Mouse (Mus musculus) liver, adult (tissue): ENCODE results near the gene Ifitm10.

Experiments
- GATA4 ChIP-seq: IDR thresholded peaks from 2 replicates; pipeline ENCODE4 v1.6.1; 2014; ENCODE audit warnings: mild to moderate bottlenecking, low read length; ENCODE audit not compliant: insufficient replicate concordance

Gene Ifitm10

DNA sequence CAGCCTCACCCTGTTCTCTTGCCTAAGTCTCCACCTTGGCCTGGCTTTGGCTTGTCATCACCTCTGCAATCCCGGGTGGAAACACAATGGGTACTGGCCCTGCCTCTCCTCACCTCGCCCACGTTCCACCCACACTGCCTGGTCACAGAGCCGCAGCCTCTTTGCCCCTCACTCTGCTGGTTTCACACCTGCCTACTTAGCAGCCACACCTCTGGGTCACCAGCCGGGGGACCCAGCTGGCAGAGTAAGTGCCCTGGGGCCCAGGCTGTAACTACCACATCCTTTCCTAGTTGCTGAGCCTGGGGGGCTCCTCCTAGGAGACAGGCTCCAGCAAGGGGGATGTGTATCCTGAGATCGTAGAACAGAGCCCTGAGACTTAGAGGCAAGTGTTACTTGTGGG is 5.6 kb upstream of the Ifitm10 start:
- no peak for TF ChIP-seq GATA4

DNA sequence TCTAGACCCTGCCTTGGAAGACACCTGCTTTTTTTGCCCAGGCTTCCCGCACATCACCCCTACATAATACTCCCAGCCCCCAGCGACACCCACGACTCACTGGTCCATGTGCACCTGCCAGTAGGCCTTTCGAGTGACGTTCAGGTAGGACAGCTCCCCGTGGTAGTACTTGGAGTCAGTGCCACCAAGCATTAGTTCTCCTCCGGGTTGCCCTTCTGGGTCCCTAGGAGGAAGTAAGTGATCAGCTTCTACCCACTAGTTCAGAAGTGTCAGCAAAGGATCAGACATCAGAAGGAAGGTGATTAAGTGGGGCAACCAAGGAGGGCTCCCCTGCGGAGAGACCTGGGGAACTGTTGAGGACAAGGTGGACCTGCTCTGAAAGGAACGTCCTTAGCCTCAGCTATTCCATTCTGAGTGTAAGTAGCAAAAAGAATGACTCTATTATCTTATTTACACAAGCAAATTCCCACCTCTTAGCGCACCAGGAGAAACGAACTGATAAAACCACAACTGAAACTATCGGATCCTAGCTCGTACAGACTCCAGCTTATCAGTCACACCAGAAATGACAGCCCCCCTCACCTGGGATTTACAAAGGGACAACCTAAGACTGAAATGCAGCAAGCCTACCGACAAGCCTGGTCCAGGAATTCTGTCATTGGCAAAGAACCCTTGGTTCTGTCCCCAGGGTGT is 3.8 kb upstream of the Ifitm10 start:
- no peak for TF ChIP-seq GATA4

DNA sequence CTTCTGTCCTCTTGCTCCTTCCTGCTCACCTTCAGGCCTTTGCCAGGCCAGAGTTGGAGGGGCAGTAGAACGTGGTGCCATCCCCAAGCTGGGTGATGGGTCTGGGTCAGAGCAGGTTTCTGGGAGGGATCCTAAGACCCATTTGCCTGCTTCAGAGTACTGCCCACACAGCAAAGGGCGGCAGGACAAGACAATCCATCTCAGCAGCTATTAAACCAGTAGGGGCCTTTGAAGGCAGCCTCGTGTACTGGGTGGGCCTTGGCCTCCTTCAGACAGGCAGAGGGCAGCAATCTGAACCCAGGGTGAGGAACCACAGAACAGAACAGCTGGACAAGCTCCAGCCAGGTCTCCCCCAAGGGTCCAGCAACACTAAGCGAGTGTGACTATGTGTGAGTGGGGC is 2.5 kb upstream of the Ifitm10 start:
- TF ChIP-seq GATA4 = no peak

DNA sequence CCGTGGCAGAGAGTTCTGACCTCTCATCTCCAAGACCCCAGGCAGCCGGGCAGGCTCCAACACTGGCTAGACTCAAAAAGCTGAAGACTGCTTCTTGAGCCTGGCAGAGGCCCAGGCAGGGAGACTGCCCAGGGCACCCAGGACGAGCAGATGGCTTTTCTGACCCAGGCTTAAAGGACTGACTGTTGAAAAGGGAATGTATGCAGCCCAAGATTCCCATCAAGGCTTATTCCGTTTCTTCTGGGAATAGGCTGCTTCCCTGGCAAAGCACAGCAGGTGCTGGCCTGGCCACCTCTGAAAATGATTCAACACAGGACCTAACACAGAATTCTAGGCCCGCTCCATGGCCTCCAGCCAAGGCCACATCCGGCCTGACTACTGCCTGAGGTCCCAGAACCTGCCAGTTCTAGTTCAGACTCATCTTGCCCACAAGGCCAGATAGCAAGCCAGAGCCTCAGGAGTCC is 1.7 kb upstream of the Ifitm10 start:
- no peak for TF ChIP-seq GATA4

DNA sequence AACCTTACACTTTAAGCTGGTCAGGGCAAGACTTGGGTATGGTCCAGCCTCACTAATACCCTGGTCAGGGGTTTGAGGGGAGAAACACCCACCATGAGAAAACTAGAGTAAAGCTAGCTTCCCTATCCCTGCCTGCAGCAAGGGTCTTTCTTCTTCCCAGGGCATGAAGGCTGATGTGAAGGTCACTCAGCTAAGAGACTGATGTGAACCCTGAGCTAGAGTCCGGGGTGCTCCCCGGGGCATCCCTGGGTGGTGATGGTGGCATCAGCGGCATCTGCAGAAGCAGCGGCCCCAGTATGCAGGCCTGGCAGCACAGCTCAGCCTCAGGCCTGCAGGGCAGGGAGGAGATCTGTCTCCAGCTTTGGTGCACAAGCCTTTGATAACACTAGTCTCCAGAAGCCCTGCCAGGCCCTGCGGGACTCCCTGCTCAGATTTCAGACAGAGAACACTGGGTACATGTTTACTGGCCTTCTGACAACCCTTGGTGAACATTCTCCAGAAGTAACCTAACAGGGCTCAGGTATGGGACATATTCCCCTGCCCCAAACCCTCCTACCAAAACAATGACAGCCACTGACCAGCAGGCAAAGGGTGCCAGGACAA is 961 bp upstream of the Ifitm10 start:
- TF ChIP-seq GATA4 = no peak

DNA sequence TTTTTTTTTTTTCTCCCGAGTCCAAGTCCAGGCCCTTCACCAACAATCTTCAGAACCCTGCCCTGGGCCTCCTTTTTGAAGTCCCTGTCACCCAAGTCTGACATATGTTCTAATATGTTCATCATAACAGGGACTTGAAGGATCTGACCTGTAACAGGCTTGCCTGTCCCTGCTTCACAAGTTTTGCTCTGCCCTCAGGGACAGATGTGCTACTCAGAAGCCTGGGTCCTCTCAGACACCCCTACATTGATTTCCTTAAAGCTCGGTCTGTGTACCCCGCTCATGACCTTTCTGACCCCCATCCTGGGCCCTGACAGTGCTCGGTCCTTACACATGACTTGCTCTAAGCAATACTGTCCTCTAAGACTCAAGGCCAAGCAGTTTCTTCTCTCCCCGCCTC is 514 bp downstream of the Ifitm10 start:
- no peak for TF ChIP-seq GATA4

DNA sequence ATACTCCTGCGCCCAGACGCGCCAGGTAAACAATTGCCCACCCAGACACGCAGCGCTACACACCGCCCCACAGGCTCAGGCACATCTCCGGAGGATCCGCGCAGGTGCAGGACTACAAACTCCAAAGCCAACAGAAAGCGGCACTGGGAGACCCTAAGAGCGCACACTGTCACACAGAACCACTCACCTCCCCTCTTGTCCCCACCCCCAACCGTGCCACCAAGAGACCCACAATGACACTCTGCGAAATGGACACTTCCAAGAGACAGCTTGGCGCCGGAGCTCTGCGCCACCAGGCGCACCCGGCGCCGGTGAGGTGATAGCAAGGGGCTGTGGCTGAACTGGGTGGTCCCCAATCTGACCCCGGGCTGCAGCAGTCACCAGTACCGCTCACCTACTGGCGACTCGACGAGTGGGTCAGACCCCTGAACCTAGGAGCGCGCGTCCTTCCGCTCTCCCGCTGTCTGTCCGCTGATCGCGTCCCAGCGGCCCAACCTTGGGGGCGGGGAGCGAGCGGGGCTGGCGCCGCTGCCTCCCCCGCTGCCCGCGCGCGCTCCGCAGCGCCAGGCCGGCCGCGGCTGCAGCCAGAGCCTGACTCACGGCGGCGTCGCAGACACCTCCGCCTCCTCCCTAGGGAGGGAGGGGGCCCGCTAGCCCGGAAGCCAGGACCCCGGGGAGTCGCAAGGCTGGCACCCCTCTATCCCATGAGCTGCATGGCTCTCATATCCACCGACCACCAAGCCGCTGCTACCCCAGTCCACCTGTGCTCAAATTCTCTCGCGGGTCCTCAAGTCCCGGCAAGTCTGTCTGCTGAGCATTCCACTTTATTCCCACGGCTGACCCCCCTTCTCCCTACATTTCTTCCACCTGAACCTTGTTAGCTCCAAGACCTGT is 1.5 kb downstream of the Ifitm10 start:
- peak; percentile 33; the same call in 1 of the 2 replicates for TF ChIP-seq GATA4

DNA sequence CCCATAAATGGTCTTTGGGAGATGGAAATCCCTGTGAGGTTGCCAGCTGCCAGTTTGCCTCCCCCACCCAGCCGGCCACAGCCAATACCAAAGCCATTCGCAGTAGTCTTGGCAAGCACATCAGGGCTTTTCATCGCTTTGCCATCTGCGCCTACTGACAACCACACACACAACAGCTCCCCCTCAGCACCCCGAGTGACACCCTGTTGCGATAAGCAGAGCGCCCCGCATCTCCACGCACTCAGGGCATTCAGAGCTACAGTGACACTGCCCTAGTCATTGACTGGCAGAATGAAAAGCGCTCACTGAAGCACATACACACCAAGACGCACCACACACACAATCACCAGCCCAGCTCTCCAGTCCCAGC is 2.2 kb downstream of the Ifitm10 start:
- no peak for TF ChIP-seq GATA4

DNA sequence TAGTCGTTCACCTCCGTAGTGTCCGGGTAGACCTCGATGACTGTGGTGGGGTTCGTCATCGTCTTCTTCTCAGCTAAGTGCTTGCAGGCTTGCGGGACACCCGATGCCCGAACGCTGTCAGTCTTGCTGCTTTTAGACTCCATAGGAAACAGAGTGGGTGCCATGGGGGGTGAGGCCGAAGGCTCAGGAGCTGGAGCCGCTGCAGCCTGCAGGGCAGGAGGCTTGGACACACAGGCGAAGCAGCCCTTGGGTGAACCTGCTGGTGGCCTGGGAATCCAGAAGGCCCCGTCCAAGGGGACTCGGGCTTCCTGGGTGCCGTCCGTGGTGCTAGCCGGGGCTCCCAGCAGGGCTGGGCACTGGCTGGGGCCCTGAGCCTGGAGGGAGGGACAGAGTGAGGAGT is 2.6 kb downstream of the Ifitm10 start:
- no peak for TF ChIP-seq GATA4

DNA sequence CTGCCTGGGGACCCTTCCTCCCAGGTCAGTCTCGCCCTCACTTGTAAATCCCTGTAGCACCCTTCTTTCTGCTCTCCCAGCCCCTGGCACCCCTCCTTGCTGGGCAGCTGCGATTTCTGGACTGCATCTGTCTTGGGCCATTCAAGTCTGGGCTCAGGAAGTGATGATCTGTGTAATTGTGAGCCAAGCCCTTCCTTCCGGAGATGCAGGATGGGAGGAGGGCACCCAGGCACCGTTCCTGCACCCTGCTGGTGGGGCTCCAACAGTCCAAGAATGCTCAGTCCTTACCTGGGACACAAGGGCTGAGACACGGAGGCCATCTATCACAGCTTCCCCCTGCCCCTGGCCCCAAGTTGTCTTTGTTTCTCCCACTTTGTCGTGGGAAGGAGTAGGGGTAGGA is 3.7 kb downstream of the Ifitm10 start:
- TF ChIP-seq GATA4 = no peak

DNA sequence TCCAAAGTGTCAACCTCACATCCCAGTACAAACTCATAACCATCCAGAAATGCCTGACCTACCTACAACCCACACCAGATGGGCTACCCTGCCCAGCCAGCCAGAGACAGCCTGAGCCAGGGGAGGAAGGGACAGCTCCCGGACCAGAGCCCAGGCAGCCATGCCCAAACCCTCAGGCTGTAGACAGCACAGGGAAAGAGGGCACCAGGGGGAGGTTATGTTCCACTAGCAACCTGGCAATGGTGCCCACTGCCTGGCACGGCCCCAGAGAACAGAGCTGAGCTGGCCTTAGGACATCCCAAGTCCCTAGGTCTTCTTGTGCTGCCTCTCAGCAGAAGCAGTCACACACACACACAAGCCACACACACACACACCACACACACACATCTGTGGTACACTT is 4.7 kb downstream of the Ifitm10 start:
- TF ChIP-seq GATA4 = no peak

DNA sequence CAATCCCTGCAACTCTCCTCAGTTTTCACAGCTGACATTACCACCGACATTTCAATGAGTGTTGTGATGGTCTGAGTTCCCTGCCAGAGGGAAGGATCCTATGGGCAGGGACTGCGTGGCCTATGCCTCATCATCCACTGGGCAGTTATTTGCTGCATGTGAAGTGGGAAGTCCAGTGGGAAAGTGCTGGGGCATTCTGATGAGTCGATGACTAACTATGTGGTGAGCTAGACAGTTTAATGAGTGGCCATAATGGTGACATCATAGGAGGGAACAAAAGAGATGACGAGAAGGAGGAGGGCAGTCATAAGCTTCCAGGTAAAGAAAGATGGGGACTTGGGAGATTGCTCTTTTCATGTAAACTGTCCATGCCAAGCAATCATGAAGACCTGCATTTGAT is 10.4 kb downstream of the Ifitm10 start:
- no peak for TF ChIP-seq GATA4

DNA sequence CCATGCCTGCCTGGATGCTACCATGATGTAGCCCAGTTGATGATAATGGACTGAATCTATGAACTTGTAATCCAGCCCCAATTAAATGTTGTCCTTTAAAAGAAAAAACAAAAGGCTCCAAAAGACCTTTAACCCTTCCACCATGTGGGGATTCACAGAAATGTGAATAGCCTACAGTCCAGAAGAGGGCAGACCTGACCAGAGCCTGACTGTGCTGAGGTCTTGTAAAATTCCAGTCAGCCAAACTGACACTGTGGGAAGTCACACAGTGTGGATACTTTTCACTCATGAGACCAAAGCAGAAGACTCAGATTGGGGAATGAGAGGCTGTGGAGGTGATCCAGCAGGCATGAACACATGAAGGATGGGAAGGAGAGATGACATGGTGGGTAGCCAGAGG is 12.8 kb downstream of the Ifitm10 start:
- TF ChIP-seq GATA4 = no peak

DNA sequence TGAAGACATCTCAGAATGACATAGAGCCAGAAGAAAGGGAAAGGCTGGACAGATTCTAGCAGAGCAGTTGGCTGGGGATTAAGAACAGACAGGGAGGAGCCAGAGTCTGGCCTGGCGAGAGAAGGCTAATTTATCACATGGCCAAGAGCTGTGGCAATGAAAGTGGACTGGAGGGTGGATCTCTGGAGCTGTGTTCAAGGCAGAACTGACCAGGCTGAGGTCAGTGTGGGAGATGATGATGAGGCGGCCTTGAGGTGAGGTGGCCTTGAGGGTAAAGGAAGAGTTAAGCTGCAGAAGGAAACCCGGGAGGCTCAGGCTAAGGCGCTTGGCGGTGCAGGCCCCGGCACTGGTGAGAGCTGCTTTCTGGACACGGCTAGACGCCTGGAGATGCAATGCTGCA is 14.4 kb downstream of the Ifitm10 start:
- no peak for TF ChIP-seq GATA4

DNA sequence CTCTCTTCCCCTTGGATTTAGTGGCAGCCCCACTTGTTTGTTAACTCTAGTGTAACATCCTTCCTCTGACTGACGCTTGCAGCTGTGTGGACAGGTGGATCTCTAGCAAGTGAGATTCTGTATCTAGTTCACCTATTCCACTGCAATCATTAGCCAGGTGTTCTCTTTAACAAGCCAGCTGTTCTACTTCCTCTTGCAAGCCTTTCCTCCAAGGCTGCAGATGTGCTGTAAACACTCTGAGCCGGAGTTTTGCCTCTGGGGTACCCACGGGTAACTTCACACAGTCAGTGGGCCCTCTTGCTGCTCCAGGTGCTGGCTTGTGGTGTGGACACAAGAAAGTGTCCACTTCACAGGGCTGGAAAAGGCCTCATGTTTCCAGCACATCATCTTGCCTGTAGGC is 16.0 kb downstream of the Ifitm10 start:
- no peak for TF ChIP-seq GATA4

DNA sequence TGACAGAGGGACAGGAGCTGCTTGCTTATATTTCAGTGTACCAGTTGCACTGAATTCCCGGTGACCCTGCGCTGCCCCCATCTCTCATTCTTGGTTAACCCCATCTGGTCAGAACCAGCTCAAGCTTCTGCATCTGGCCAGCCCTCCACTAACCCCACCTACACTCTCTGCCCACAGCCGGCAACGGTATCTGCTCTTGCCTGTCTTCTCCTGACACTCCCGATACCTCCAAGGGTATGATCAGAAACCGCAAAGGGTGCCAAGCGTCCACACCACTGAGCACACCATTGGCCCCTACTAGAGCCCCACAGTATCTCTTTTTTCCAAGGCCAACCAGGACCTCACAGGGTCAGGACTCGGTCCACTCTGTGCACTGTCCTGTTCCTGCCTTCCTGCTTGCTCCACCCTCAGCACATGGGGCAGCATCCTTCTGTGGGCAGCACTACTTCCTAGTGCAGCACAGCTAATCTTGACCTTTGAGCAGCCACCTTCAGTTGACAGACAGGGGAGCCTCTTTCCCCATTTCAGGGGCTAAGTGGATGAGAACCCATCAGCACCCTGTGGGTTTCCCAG is 18.8 kb downstream of the Ifitm10 start:
- no peak for TF ChIP-seq GATA4
